Mouse (Mus musculus) midbrain, embryonic 15.5 days (tissue): ENCODE measurements around the gene Tnfrsf19. TPM values are rescaled to one million over a fixed set of nuclear protein-coding genes. Genes with fewer than 3 reads are reported as not detected.

Experiments
- ATAC-seq: fragments of 200-750 bp; cut with Nextera tagmentation; replicated peaks from 2 replicates; pipeline ENCODE4 v1.8.0; 2017; ENCODE audit warnings: moderate TSS enrichment
- H3K27ac ChIP-seq: fragments of 300-500 bp; sonication (generic); 2 replicates; pipeline ENCODE4 v1.5.1; 2015; ENCODE audit warnings: mild to moderate bottlenecking, inconsistent platforms
- H3K27me3 ChIP-seq: fragments of 300-500 bp; sonication (generic); replicated peaks from 2 replicates; pipeline ENCODE4 v1.6.1; 2015; ENCODE audit warnings: inconsistent platforms
- H3K36me3 ChIP-seq: fragments of 300-500 bp; sonication (generic); replicated peaks from 2 replicates; pipeline ENCODE4 v1.6.1; 2015; ENCODE audit warnings: inconsistent platforms
- H3K4me1 ChIP-seq: fragments of 300-500 bp; sonication (generic); 2 replicates; pipeline ENCODE4 v1.6.1; 2015; ENCODE audit warnings: inconsistent platforms
- H3K4me2 ChIP-seq: fragments of 300-500 bp; sonication (generic); 2 replicates; pipeline ENCODE4 v1.6.1; 2015; ENCODE audit warnings: inconsistent platforms, mild to moderate bottlenecking, moderate library complexity
- H3K4me3 ChIP-seq: fragments of 300-500 bp; sonication (generic); 2 replicates; pipeline ENCODE4 v1.5.1; 2015; ENCODE audit warnings: mild to moderate bottlenecking, inconsistent platforms
- H3K9ac ChIP-seq: fragments of 300-500 bp; sonication (generic); 2 replicates; pipeline ENCODE4 v1.6.1; 2015; ENCODE audit warnings: mild to moderate bottlenecking, inconsistent platforms
- H3K9me3 ChIP-seq: fragments of 300-500 bp; sonication (generic); 2 replicates; pipeline ENCODE4 v1.6.1; 2016; ENCODE audit warnings: inconsistent platforms
- WGBS: fragments of 180-500 bp; shearing (Covaris S2); methylation state at CpG from one replicate; pipeline ENCODE4 v1.1.7; 2015; ENCODE audit warnings: mixed read lengths; 5-methylcytosine and 5-hydroxymethylcytosine counted together
- polyA plus RNA-seq: library from polyadenylated mRNA; unstranded; fragments of >200 nt; fragmentation: Nextera tagmentation; extraction: Ambion mirVana; gene quantifications from 2 replicates; pipeline ENCODE4 v1.2.1, GENCODE M21; 2015

Gene Tnfrsf19
- 37.2 and 40.5 TPM in 2 replicates for polyA plus RNA-seq

GRCm38 (mm10) chr14:61046091-61046681, at the start of gene Tnfrsf19:
Gene Tnfrsf19, minus strand, starts transcription at chr14:61046490.
- under 1% methylated on average over 38 of the region's 38 CpGs for WGBS

GRCm38 (mm10) chr14:61092073-61092472, 45.8 kb upstream of the Tnfrsf19 start:
- no peak overlapping the region for H3K9ac ChIP-seq
- H3K27ac ChIP-seq, result no peak overlapping the region
- no peaks in the 10 kb centered on the region for H3K36me3 ChIP-seq
- no peak overlapping the region for H3K4me2 ChIP-seq
- no peaks in the 10 kb centered on the region for H3K9me3 ChIP-seq
- no peak for ATAC-seq
- H3K4me1 ChIP-seq, result no peaks in the 10 kb centered on the region
- no peak overlapping the region for H3K4me3 ChIP-seq
- 89% methylated on average over 3 of the region's 3 CpGs for WGBS
- no peaks in the 10 kb centered on the region for H3K27me3 ChIP-seq

More at GRCm38 (mm10) chr14:61046091-61046681, at the start of gene Tnfrsf19:
- ATAC-seq, result peak; percentile 96
- Histone ChIP-seq H3K36me3 (no peaks in the 10 kb centered on the region), H3K4me2 (peak within 1 kb of the TSS; percentile 90), H3K27ac (peak within 1 kb of the TSS; percentile 77), H3K4me3 (peak within 1 kb of the TSS; percentile 50), H3K27me3 (no peaks in the 10 kb centered on the region; the same call in 1 of the 2 replicates), H3K9ac (peak within 1 kb of the TSS; percentile 50), H3K4me1 (peaks cover 35% of the 10 kb centered on the region), H3K9me3 (no peaks in the 10 kb centered on the region)

DNA sequence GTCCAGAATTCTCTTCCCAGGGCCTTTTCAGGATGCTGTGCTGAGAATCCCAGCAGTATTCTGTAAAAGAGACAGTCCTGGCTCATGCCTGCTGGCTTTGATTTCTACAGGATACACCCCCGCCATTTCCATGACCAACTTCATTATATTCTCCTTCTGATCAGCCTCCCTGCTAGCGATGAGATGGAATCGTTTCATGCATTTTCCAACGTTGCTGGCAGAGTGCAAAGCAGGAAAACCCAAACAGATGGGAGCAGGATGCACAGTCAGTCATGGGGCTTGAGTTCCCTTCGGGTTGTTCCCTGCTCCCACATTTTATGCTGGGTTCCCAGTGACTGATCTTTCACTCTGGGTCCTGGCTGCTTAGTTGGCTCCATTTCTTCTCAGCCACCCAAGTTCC, 44.7 kb upstream of the Tnfrsf19 start:
- H3K27me3 ChIP-seq, result no peaks in the 10 kb centered on the region
- WGBS, result 91% methylated on average over 5 of the region's 5 CpGs
- H3K4me3 ChIP-seq, result no peak overlapping the region
- H3K27ac ChIP-seq, result no peak overlapping the region
- H3K9ac ChIP-seq, result no peak overlapping the region
- no peaks in the 10 kb centered on the region for H3K9me3 ChIP-seq
- no peak overlapping the region for H3K4me2 ChIP-seq
- H3K4me1 ChIP-seq, result no peaks in the 10 kb centered on the region
- ATAC-seq, result no peak
- no peaks in the 10 kb centered on the region for H3K36me3 ChIP-seq

DNA sequence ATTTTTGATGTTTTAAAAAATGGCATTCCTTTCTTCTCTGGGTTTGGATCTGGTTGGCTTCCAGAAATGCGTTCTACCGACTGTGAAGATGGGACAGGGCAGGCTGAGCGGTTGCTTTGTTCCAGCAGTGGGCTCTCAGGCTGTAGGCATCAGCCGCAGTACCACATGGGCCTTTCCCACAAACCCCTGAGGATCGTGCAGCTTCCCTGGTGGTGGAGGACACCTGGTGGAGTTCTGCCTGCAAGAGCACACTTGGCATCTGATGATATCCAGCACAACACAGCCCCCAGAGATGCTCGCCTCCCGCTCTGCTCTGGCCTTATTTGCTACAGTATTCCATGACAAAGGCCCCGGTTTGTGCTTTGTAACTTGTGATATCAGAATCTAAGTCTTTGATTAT, 41.9 kb upstream of the Tnfrsf19 start:
- H3K27ac ChIP-seq, result no peak overlapping the region
- no peak overlapping the region for H3K4me3 ChIP-seq
- H3K36me3 ChIP-seq, result no peaks in the 10 kb centered on the region
- 80% methylated on average over 8 of the region's 8 CpGs for WGBS
- no peaks in the 10 kb centered on the region for H3K4me1 ChIP-seq
- H3K4me2 ChIP-seq, result no peak overlapping the region
- no peaks in the 10 kb centered on the region for H3K27me3 ChIP-seq
- no peaks in the 10 kb centered on the region for H3K9me3 ChIP-seq
- H3K9ac ChIP-seq, result no peak overlapping the region
- ATAC-seq, result no peak

DNA sequence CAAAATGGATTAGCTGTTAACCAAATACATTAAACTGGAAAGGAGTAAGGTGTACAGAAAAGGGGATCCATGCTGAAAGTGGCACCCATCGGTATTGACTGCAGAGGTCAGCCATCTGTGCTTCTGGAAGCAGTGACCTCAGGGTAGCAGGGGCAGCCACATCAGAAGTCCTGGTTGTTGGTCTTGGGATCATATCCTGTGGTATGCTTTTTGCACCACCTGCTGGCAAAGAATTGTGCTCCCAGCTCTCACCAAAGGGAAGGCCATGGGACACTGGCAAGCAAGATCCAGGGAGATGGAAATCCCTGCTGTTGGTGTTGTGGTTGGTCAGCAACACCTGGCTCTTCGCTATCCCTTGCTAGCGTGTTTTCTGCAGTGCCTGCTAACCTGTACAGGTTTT, 39.0 kb upstream of the Tnfrsf19 start:
- no peak for ATAC-seq
- no peaks in the 10 kb centered on the region for H3K27me3 ChIP-seq
- no peaks in the 10 kb centered on the region for H3K9me3 ChIP-seq
- H3K27ac ChIP-seq, result no peak overlapping the region
- no peak overlapping the region for H3K9ac ChIP-seq
- WGBS, result 78% methylated on average over 3 of the region's 3 CpGs
- H3K4me2 ChIP-seq, result no peak overlapping the region
- H3K4me3 ChIP-seq, result no peak overlapping the region
- no peaks in the 10 kb centered on the region for H3K4me1 ChIP-seq
- no peaks in the 10 kb centered on the region for H3K36me3 ChIP-seq

GRCm38 (mm10) chr14:61069555-61069954, 23.3 kb upstream of the Tnfrsf19 start:
- Histone ChIP-seq H3K4me1 (no peaks in the 10 kb centered on the region), H3K36me3 (no peaks in the 10 kb centered on the region), H3K27me3 (no peaks in the 10 kb centered on the region), H3K9me3 (no peaks in the 10 kb centered on the region), H3K4me3 (no peak overlapping the region), H3K9ac (no peak overlapping the region), H3K4me2 (no peak overlapping the region), H3K27ac (no peak overlapping the region)
- WGBS, result 53% methylated on average over 1 of the region's 1 CpGs
- no peak for ATAC-seq

DNA sequence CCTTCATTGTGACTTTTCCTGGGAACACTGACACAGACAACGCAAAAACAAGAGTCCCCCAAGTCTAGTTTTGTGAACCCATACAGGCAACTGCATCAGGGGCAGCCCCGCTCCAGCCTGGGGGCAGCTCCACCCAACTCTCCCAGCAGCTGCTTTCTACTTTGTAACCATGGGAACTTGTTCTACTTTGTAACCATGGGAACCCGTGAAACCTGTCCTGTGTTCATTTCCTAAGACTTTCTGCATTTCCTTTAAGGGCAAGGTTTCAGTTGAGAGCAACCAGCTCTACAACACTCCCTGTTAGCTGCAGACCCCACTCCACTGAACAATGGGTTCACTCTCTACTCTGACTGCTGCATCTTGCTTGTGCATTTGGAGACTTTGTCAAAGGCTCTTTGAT, 15.4 kb upstream of the Tnfrsf19 start:
- Histone ChIP-seq H3K4me2 (no peak overlapping the region), H3K9me3 (no peaks in the 10 kb centered on the region), H3K4me1 (peaks cover 11% of the 10 kb centered on the region), H3K27me3 (no peaks in the 10 kb centered on the region), H3K27ac (no peak overlapping the region), H3K4me3 (no peak overlapping the region), H3K36me3 (no peaks in the 10 kb centered on the region), H3K9ac (no peak overlapping the region)
- WGBS, result 7% methylated on average over 3 of the region's 3 CpGs
- ATAC-seq, result no peak

DNA sequence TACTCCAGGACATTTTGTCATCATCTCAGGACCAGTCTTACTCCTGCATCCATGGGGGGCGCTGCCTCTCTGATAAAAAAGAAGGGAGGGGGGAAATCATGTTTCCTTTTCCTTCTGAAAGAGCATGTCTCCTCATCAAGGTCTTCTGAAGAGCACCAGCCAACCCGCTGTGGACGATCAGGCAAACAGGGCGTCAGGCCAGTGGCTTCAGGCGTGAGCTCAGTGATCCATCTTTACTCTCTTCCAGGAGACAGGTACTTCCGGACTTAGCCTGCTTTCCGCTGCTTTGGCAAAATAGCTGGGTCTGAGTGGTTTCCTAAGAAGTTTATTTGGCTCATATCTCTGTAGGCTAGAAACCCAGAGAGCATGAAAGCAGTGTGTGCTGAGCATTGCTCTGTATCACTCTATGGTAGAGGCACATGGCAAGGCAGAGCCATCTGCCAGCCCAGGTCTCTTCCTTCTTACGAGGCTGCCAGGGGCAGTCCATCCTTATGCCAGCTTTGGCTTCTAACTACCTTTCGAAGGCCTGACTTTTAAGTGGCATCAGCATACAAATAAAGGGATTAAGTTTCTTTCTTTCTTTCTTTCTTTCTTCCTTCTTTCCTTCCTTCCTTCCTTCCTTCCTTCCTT, 13.1 kb upstream of the Tnfrsf19 start:
- H3K4me1 ChIP-seq, result peaks cover 29% of the 10 kb centered on the region
- no peak overlapping the region for H3K4me2 ChIP-seq
- H3K9me3 ChIP-seq, result no peaks in the 10 kb centered on the region
- no peak for ATAC-seq
- WGBS, result 94% methylated on average over 9 of the region's 9 CpGs
- H3K27me3 ChIP-seq, result 0 out of 2 replicates have a peak, but pooled peaks cover 5% of the 10 kb centered on the region
- no peak overlapping the region for H3K27ac ChIP-seq
- no peak overlapping the region for H3K9ac ChIP-seq
- H3K36me3 ChIP-seq, result no peaks in the 10 kb centered on the region
- no peak overlapping the region for H3K4me3 ChIP-seq

DNA sequence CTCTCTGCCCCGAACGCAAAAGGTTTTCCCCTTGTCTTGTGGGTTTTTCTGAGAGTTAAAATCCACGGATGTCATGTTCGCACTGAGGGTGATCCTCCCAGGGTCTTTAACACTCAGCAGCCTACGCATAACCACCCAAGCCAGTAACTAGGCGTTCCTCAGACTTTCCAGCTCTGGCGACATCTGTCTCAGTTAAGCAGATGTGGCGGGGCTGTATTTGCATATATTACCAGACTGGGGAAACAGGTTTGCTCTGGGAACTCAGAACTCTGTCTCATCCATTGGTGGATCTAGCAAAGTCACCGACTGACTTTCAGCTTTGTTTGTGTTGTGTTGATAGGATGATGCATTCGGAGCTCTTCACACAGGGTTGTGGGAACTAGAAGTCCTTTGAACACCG, 10.7 kb upstream of the Tnfrsf19 start:
- ATAC-seq, result no peak
- Histone ChIP-seq H3K9ac (0 out of 2 replicates have a peak overlapping the region, but pooled peaks have one; percentile 20), H3K27ac (no peak overlapping the region), H3K9me3 (no peaks in the 10 kb centered on the region), H3K27me3 (0 out of 2 replicates have a peak, but pooled peaks cover 5% of the 10 kb centered on the region), H3K4me1 (peaks cover 28% of the 10 kb centered on the region), H3K4me2 (peak overlapping the region; percentile 58), H3K4me3 (peak overlapping the region; percentile 33), H3K36me3 (no peaks in the 10 kb centered on the region)
- 11% methylated on average over 11 of the region's 11 CpGs for WGBS

DNA sequence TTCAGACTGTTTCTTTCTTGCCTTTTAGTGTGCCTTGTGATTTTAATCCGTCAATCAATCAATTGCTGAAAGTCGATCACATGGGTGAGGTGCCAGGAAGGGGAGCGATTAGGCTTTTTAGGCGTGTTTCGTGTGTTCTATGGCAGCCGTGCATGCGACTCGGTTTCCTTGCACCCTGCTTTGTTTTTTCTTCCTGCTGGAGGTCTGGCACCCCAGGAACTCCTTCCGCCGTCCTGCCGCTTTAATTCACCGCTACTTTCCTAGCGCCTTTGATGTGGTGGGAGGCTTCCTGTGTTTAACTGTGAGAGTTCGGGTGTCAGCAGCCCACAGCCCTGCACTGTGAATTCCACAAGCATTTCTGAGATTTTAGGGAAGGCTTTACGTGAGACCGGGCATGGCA, 10.2 kb upstream of the Tnfrsf19 start:
- H3K9ac ChIP-seq, result peak overlapping the region; percentile 20; the same call in 1 of the 2 replicates
- H3K4me2 ChIP-seq, result peak overlapping the region; percentile 58
- H3K9me3 ChIP-seq, result no peaks in the 10 kb centered on the region
- WGBS, result under 1% methylated on average over 16 of the region's 16 CpGs
- ATAC-seq, result peak; percentile 30; the same call in 1 of the 2 replicates
- 0 out of 2 replicates have a peak, but pooled peaks cover 5% of the 10 kb centered on the region for H3K27me3 ChIP-seq
- peak overlapping the region; percentile 33 for H3K4me3 ChIP-seq
- peaks cover 23% of the 10 kb centered on the region for H3K4me1 ChIP-seq
- no peaks in the 10 kb centered on the region for H3K36me3 ChIP-seq
- H3K27ac ChIP-seq, result no peak overlapping the region

DNA sequence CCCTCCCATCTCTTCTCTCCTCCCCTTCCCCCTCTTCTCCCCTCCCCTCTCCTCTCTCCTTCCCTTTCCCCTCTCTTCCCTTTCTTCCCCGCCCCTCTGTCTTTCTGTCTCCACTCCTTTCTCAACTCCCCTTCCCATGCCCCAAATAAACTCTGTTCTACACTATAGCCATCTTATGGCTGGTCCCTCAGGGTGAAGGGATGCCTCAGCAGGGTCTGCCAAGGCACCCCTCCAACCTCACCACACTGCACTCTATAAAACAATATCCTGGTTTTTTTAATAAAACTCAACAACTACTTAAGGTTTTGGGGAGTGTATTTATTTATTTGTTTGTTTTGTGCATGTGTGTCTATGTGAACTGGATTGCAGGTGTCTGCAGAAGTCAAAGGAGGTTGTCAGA, 9.6 kb upstream of the Tnfrsf19 start:
- H3K9ac ChIP-seq, result no peak overlapping the region
- H3K4me3 ChIP-seq, result no peak overlapping the region

GRCm38 (mm10) chr14:61052163-61052562, 5.9 kb upstream of the Tnfrsf19 start:
- WGBS, result 89% methylated on average over 3 of the region's 3 CpGs

More for the DNA sequence above, 9.6 kb upstream of the Tnfrsf19 start:
- H3K27ac ChIP-seq, result no peak overlapping the region
- H3K4me1 ChIP-seq, result peaks cover 22% of the 10 kb centered on the region
- 0 out of 2 replicates have a peak, but pooled peaks cover 5% of the 10 kb centered on the region for H3K27me3 ChIP-seq
- WGBS, result 42% methylated on average over 1 of the region's 1 CpGs
- peak overlapping the region; percentile 58 for H3K4me2 ChIP-seq
- ATAC-seq, result 0 out of 2 replicates have a peak, but pooled peaks have one; percentile 33
- no peaks in the 10 kb centered on the region for H3K36me3 ChIP-seq
- H3K9me3 ChIP-seq, result no peaks in the 10 kb centered on the region

More at GRCm38 (mm10) chr14:61052163-61052562, 5.9 kb upstream of the Tnfrsf19 start:
- H3K4me3 ChIP-seq, result no peak overlapping the region
- no peaks in the 10 kb centered on the region for H3K9me3 ChIP-seq
- no peak overlapping the region for H3K4me2 ChIP-seq
- no peak overlapping the region for H3K9ac ChIP-seq
- H3K27me3 ChIP-seq, result peaks cover 5% of the 10 kb centered on the region; the same call in 1 of the 2 replicates
- peaks cover 22% of the 10 kb centered on the region for H3K4me1 ChIP-seq
- H3K36me3 ChIP-seq, result no peaks in the 10 kb centered on the region
- H3K27ac ChIP-seq, result no peak overlapping the region
- ATAC-seq, result no peak
